Comparison of ENCODE assay signal across 25 mouse cellular contexts in the genomic region with DNA sequence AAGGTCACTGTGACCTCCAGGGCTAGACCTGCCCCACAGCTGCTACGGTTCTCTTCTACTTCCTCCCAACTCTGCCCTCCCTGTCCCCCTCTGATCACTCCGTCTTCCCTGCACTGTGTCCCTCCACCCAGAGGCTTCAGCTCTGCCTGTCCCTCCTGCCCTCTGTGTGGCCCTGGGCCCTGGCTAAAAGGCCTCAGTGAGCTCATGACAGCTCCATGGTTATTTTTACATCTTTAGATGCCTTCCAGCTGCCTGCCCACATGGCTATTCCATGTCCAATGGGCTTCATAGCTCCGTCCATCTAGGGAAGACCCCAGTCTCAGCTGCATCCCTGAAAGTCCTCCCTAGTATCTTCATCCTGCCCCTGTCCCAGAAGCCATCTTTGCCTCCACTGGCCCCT. TPM values are rescaled to one million over a fixed set of nuclear protein-coding genes. Genes with fewer than 3 reads are reported as not detected.
DNase-seq lines count a peak whose midpoint lies in the region; ATAC-seq and TF ChIP-seq lines count a peak whose summit lies in the region.
"Had no signal": no experiment of that assay in that cellular context is flagged by ENCODE, and none has a peak within 500 bp of the region (broad histone marks: within the 10 kb centered on the region; RNA-seq: fewer than 3 reads in every experiment).

No protein-coding gene starts in this region.

- 50% methylated on average over 3 of the region's 3 CpGs for WGBS in heart, adult 2 months
- WGBS in heart, embryonic 11.5 days (ENCODE audit: insufficient replicate concordance), result 38% methylated on average over 3 of the region's 3 CpGs
- 34% methylated on average over 3 of the region's 3 CpGs for WGBS in heart, embryonic 14.5 days

- 0 out of 2 replicates have a peak overlapping the region, but pooled peaks have one; percentile 1 for H3K9ac ChIP-seq in heart, adult 2 months (ENCODE audit: low read depth, low read length)
- H3K9ac ChIP-seq in heart, embryonic 11.5 days (ENCODE audit: low read depth, low read length), result no peak overlapping the region
- peak overlapping the region; percentile 61; the same call in 1 of the 2 replicates for H3K9ac ChIP-seq in heart, embryonic 14.5 days (ENCODE audit: low read length)
- H3K9ac ChIP-seq: hindbrain, embryonic 14.5 days; limb, embryonic 12.5 days; liver, embryonic 12.5 days; midbrain, embryonic 12.5 days had no signal

- no peak for TF ChIP-seq CTCF in heart, adult 2 months (IDR thresholded peaks at IDR 0.05)

- DNase-seq in heart, adult 2 months, result peak in 1 of 2 experiments; percentile 55
- DNase-seq in heart, postnatal 36 days, result no peak
- DNase-seq in MN1 (ENCODE audit: low spot score), result no peak
- DNase-seq in cerebellum, adult 18-20 months, result no peak
- DNase-seq: adrenal gland, adult 8-10 months; cerebellum, adult 2 months; cerebellum, postnatal 36 days; kidney, adult 8-10 months; kidney, postnatal 10 days; lung, adult 2 months; lung, postnatal 14 days; thymus, adult 2 months; thymus, postnatal 4 days had no signal

- H3ac ChIP-seq in myocyte (ENCODE audit: control insufficient read depth, insufficient read length), result no peak overlapping the region

- H3K27me3 ChIP-seq in heart, adult 2 months (ENCODE audit: control insufficient read depth, insufficient read depth, low read length), result no peaks in the 10 kb centered on the region
- peaks cover 36% of the 10 kb centered on the region for H3K27me3 ChIP-seq in heart, embryonic 11.5 days (ENCODE audit: control insufficient read depth, insufficient read depth, low read length)
- H3K27me3 ChIP-seq in heart, embryonic 14.5 days (ENCODE audit: control insufficient read depth, insufficient read depth, low read length), result peaks cover 11% of the 10 kb centered on the region; the same call in 1 of the 2 replicates
- H3K27me3 ChIP-seq in myocyte (ENCODE audit: control insufficient read depth, insufficient read depth, insufficient read length), result no peaks in the 10 kb centered on the region

- intact Hi-C loops in heart, adult 2 months (cut with DNase I), result no loop called here
- intact Hi-C loops in heart, postnatal 36 days (cut with DNase I), result no loop called here

- H3K9me3 ChIP-seq in heart, embryonic 11.5 days (replicated peaks; ENCODE audit: control insufficient read depth, low read length), result no peaks in the 10 kb centered on the region
- no peaks in the 10 kb centered on the region for H3K9me3 ChIP-seq in heart, embryonic 14.5 days (ENCODE audit: control insufficient read depth, low read length)
- H3K9me3 ChIP-seq: limb, embryonic 12.5 days; liver, embryonic 12.5 days; midbrain, embryonic 12.5 days had no signal

- no peak overlapping the region for H3K4me3 ChIP-seq in heart, adult 2 months
- no peak overlapping the region for H3K4me3 ChIP-seq in heart, embryonic 11.5 days (ENCODE audit: low read depth, low read length)
- H3K4me3 ChIP-seq in heart, embryonic 14.5 days (ENCODE audit: control insufficient read depth in 1 of 2, insufficient read depth in 1 of 2, low read depth in 1 of 2, low read length in 2 of 2), result no peak overlapping the region
- no peak overlapping the region for H3K4me3 ChIP-seq in myocyte
- H3K4me3 ChIP-seq: limb, embryonic 12.5 days; liver, embryonic 12.5 days; midbrain, embryonic 12.5 days had no signal

- H3K4me1 ChIP-seq in heart, adult 2 months (ENCODE audit: control insufficient read depth, insufficient read depth, low read length), result peaks cover 13% of the 10 kb centered on the region
- peaks cover 22% of the 10 kb centered on the region for H3K4me1 ChIP-seq in heart, embryonic 11.5 days (ENCODE audit: control insufficient read depth, insufficient read depth, low read length)
- H3K4me1 ChIP-seq in heart, embryonic 14.5 days (ENCODE audit: control insufficient read depth in 2 of 2, insufficient read depth in 2 of 2, low read length in 2 of 2), result peaks cover 23 to 32% of the 10 kb centered on the region in 2 experiments

- no peaks in the 10 kb centered on the region for H3K36me3 ChIP-seq in heart, adult 2 months (ENCODE audit: control insufficient read depth, insufficient read depth, low read length)
- H3K36me3 ChIP-seq in heart, embryonic 11.5 days (ENCODE audit: control insufficient read depth, insufficient read depth, low read length), result no peaks in the 10 kb centered on the region
- H3K36me3 ChIP-seq in heart, embryonic 14.5 days (ENCODE audit: control insufficient read depth, insufficient read depth, low read length), result no peaks in the 10 kb centered on the region
- peaks cover 3% of the 10 kb centered on the region for H3K36me3 ChIP-seq in myocyte (ENCODE audit: control insufficient read depth, insufficient read depth)
- H3K36me3 ChIP-seq: limb, embryonic 12.5 days; liver, embryonic 12.5 days; midbrain, embryonic 12.5 days had no signal

- no peak for TF ChIP-seq EP300 in heart, adult 2 months (IDR thresholded peaks at IDR 0.05; ENCODE audit: insufficient read depth, low read depth, low read length)

- peak; percentile 56; the same call in 1 of the 2 replicates for TF ChIP-seq POLR2A in heart, adult 2 months (IDR thresholded peaks at IDR 0.05; ENCODE audit: insufficient read depth, low read depth, low read length)
- no peak for TF ChIP-seq POLR2A in myocyte (IDR thresholded peaks at IDR 0.05; ENCODE audit: insufficient read length, low read depth)

- no peak for ATAC-seq in heart, embryonic 11.5 days (replicated peaks; ENCODE audit: insufficient number of reproducible peaks, low FRiP score, low TSS enrichment)
- peak; percentile 32 for ATAC-seq in heart, embryonic 14.5 days (ENCODE audit: insufficient number of reproducible peaks, insufficient read depth, low FRiP score, low read depth)
- ATAC-seq: activated CD4-positive, CD25-positive, alpha-beta regulatory T cell, adult 4 months; forebrain, embryonic 16.5 days; liver, embryonic 12.5 days had no signal

- H3K27ac ChIP-seq in heart, adult 2 months, result peak overlapping the region; percentile 80
- peak overlapping the region; percentile 68 for H3K27ac ChIP-seq in heart, embryonic 11.5 days (ENCODE audit: low read depth, low read length)
- peak overlapping the region; percentile 75 for H3K27ac ChIP-seq in heart, embryonic 14.5 days (replicated peaks in 1 of 2; ENCODE audit: control insufficient read depth in 1 of 2, insufficient read depth in 1 of 2, low read depth in 2 of 2, low read length in 2 of 2)
- H3K27ac ChIP-seq: hindbrain, embryonic 14.5 days; limb, embryonic 12.5 days; liver, embryonic 12.5 days; midbrain, embryonic 12.5 days; stomach, postnatal 0 days had no signal

- H3K79me2 ChIP-seq in heart, adult 2 months (replicated peaks; ENCODE audit: control insufficient read depth, insufficient read depth, low read length), result no peaks in the 10 kb centered on the region
- peaks cover 21% of the 10 kb centered on the region for H3K79me2 ChIP-seq in myocyte (ENCODE audit: control insufficient read depth, insufficient read depth)

- H3K4me2 ChIP-seq in heart, embryonic 11.5 days, result no peak overlapping the region; the same call in 1 of the 2 replicates
- H3K4me2 ChIP-seq in heart, embryonic 14.5 days (ENCODE audit: low read length), result no peak overlapping the region
- H3K4me2 ChIP-seq in myocyte (ENCODE audit: low read depth), result peak overlapping the region; percentile 87
- H3K4me2 ChIP-seq: hindbrain, embryonic 14.5 days; limb, embryonic 12.5 days; liver, embryonic 12.5 days; midbrain, embryonic 12.5 days had no signal

TF ChIP-seq in myocyte, 11 proteins besides CTCF, POLR2A, EP300 and RAD21:
- no peak for TF ChIP-seq MAX (IDR thresholded peaks at IDR 0.05; ENCODE audit: low read depth)
- peak; percentile 10 for TF ChIP-seq USF1 (IDR thresholded peaks at IDR 0.05; ENCODE audit: low read depth)
- TF ChIP-seq TCF3 (IDR thresholded peaks at IDR 0.05; ENCODE audit: insufficient read length, low read depth), result no peak
- TF ChIP-seq MYOD1 (IDR thresholded peaks at IDR 0.05; ENCODE audit: control insufficient read depth in 1 of 3, insufficient read length in 2 of 3, low read depth in 2 of 3), result peak in 1 of 3 experiments; percentile 1
- TF ChIP-seq E2F4 (IDR thresholded peaks at IDR 0.05; ENCODE audit: insufficient read depth), result no peak

RNA-seq across cellular contexts. Expression of a gene that starts 3.5 kb away (rescaled TPM):
- 10 to 100 TPM; 34.9 to 35.6 TPM for total RNA-seq in heart, adult 2 months (2021)
- polyA plus RNA-seq in heart, adult 2 months (2012; rRNA removed), result 23.8 and 25.4 TPM in 2 replicates
- 10 to 100 TPM; 34.4 to 39.4 TPM for total RNA-seq in heart, postnatal 36 days (2021)
- polyA plus RNA-seq in heart, embryonic 11.5 days (2014; fragmentation: Nextera tagmentation; extraction: Ambion mirVana), result 2.8 and 3.3 TPM in 2 replicates
- 7.9 and 8.8 TPM in 2 replicates for polyA plus RNA-seq in heart, embryonic 14.5 days (2014; fragmentation: Nextera tagmentation; extraction: Ambion mirVana)
- 49.5 TPM for polyA plus RNA-seq in myocyte (2012; fragmentation: generic; extraction: Trizol)
- total RNA-seq: granulocyte monocyte progenitor cell, adult 5-6 weeks; neutrophil, adult 5-6 weeks had no signal
- polyA plus RNA-seq: activated CD4-positive, CD25-positive, alpha-beta regulatory T cell, adult 4 months; liver, embryonic 12.5 days had no signal

RNA-seq across cellular contexts. Expression of a gene that starts 18.8 kb away (rescaled TPM):
- total RNA-seq in heart, adult 2 months (2021), result under 1 TPM; 0.47 to 0.96 TPM
- 0.94 and 1.3 TPM in 2 replicates for polyA plus RNA-seq in heart, adult 2 months (2012; rRNA removed)
- total RNA-seq in heart, postnatal 36 days (2021), result under 1 TPM; 0.49 to 0.72 TPM
- 0.23 and 0.66 TPM in 2 replicates for polyA plus RNA-seq in heart, embryonic 11.5 days (2014; fragmentation: Nextera tagmentation; extraction: Ambion mirVana)
- 0.49 and 0.77 TPM in 2 replicates for polyA plus RNA-seq in heart, embryonic 14.5 days (2014; fragmentation: Nextera tagmentation; extraction: Ambion mirVana)
- 0.26 TPM for polyA plus RNA-seq in myocyte (2012; fragmentation: generic; extraction: Trizol)
- total RNA-seq: neutrophil, adult 5-6 weeks had no signal

RNA-seq across cellular contexts. Expression of a gene that starts 45.5 kb away (rescaled TPM):
- total RNA-seq in heart, adult 2 months (2021), result 10 to 100 TPM; 49.0 to 59.0 TPM
- 33.1 and 39.4 TPM in 2 replicates for polyA plus RNA-seq in heart, adult 2 months (2012; rRNA removed)
- 10 to 100 TPM; 51.5 to 54.2 TPM for total RNA-seq in heart, postnatal 36 days (2021)
- 130 and 151 TPM in 2 replicates for polyA plus RNA-seq in heart, embryonic 11.5 days (2014; fragmentation: Nextera tagmentation; extraction: Ambion mirVana)
- polyA plus RNA-seq in heart, embryonic 14.5 days (2014; fragmentation: Nextera tagmentation; extraction: Ambion mirVana), result 124 and 150 TPM in 2 replicates
- polyA plus RNA-seq in myocyte (2012; fragmentation: generic; extraction: Trizol), result 46.2 TPM
